Mouse (Mus musculus) granulocyte monocyte progenitor cell, adult 5-6 weeks (primary cell): ENCODE data around the gene Fam71d. TPM values are rescaled to one million over a fixed set of nuclear protein-coding genes. Genes with fewer than 3 reads are reported as not detected.
A peak's percentile ranks its signal among the peaks of the same experiment; 100 is the strongest.

Source experiments
- ATAC-seq: replicated peaks from 2 replicates; pipeline ENCODE4 v1.8.0; 2016; ENCODE audit warnings: mild to moderate bottlenecking, moderate TSS enrichment, inconsistent platforms; ENCODE audit not compliant: poor library complexity, severe bottlenecking
- total RNA-seq, 2 experiments: library from RNA; stranded (forward) in 1 of 2; stranded (reverse) in 1 of 2; fragments of 200-712, 200-1000 nt in 1 of 2; fragments of >200 nt in 1 of 2; fragmentation: Nextera tagmentation in 1 of 2; gene quantifications; 2 replicates each; pipeline ENCODE4 v1.2.3; 2014 to 2017

The Fam71d gene
- not detected in 2 replicates for total RNA-seq (2014; fragmentation: Nextera tagmentation)
- not detected in 2 replicates for total RNA-seq (2017)

DNA sequence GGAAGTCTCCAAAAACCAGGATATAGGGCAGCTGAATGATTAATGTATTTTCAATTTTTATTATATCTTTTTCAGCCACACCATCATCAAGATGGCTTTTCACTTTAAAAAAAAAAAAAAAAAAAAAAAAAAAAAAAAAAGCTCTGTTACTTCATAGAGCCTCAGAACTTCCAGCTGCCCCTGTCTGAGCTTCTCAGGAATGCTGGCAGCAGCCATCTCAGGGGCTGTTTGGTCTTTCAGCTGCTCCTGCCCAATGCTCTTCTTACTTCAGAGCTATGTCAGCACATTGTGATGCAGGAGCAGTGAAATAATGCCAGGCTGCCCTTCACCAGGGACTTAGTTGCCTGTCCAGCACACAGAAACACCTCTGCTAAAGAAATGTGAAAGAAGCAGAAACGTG, at the start of gene Fam71d:
TSS of gene Fam71d (plus strand) at position 211 of the 400 bp plus-strand sequence.
- no peak for ATAC-seq

DNA sequence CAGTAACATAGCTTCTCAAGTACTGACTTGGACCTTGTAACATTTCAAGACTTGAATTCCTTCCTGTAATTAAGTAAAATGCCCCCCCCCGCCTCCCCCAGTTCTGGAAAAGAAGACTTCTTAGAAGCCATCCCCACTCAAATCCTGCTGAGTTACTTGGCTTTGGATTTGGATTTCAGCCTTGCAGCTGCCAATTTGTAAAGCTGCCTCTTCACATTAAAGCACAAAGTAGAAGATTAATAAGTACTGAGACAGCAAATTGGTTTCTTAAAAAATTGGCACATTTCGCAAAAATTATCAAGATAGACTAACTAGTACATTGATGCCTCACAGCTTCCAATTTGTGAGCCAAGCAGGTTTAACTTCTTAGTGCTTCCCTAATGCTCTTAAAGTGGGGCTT, 47.6 kb upstream of the Fam71d start:
- ATAC-seq: no peak

DNA sequence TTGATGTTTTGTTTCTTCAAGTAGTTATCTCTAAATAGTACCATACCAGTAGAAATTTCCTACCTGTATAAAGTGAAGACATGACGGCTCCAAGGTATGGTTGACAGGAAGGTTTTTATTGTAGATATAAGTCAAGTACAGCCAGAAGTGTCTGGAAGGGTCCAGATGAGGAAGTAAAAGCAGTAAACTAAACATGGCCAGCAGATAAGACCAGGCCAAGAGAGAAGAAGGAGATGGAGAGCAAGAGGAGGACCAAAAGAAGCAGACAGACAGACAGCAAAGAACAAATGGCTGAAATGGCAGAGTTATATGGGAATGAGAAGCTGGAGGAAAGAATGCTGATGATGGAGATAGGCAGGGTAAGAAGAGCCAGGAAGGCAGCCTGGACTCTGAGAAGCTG, 46.1 kb upstream of the Fam71d start:
- ATAC-seq: no peak

DNA sequence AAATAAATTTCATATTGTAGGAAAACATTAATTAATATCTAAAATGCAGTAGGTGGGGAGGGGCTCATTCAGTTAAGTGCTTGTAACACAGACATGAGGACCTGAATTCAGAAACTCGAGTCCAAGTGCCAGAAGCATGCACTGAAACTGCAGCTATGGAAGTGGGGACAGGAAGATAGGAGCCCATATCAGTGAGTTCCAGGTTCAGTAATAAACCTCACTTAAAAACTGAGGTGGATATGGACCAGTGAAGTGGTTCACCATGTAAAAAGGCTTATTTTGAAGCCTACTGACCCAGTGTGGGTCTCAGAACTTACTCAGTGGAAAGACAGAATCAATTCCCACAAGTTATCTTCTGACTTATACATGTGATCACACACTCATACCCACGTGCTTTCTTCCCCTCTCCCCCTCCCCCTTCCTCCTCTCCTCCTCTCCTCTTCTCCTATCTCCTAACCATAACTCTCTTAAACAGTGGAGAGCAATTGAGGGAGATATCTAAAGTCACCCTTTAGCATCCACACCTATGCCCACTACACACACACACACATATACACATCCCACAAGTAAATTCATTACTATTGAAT, 31.5 kb upstream of the Fam71d start:
- ATAC-seq: no peak

DNA sequence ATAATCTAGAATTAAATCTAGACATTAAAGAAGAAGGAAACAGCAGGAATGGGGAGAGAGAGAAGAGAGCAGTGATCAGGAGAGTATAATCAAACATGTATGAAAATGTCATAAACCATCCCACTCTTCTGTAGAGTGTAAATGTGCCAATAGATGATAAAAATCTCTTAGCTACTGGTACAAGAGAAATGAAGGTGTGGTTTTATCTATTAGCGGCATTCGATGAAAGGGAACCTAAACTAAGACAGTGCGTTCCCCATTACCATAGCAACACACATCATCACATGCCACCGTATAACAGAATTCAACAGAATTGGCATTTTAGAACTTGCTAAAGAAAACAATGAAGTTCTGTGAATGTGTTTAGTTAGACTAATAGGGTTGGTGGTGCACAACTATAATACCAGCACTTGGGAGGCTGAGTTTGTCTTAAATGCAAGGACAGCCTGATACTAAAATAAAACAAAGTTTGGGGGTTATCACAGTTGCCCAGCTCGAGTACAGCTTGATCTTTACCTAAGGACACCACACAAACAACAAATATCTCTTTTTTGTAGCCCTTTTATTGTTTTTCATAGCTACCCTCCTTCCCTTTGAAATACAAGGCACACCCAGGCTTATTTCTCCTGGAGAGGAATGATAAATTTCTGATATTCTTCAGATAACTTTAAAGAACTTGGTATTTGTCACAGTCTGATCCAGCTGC, 13.1 kb upstream of the Fam71d start:
- no peak for ATAC-seq

DNA sequence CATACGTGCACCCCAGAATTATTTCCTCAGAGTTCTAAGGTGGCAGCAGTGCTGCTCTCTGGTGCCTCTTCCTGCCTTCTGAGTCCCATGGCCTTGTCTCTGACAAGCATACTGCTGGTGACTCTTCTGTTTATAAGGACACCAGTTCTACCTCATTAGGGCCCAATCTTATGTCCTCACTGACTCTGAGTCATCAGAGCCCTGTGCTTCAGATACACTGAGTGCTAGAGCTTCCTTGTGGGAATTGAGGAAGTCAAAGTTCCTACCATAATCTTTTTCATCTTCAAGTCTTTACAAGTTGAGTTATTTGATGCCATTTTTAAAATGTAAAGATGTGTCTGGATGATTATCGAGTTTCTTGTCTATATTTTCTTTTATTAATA, 12.5 kb upstream of the Fam71d start:
- no peak for ATAC-seq

DNA sequence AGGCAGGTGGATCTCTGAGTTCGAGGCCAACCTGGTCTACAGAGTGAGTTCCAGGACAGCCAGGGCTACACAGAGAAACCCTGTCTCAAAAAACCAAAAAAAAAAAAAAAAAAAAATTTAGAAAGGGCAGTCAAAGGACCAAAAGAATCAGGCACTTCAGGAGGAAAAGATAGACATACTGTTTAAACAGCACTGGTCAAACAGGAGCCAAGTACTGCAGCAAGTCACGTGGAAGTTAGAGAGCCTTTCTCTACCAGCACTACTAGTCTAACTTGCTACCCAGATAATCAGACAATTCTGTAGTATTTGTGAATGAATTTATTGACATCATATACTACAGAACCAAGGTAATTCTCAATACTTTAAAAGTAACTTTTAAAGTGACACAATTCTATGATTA, 10.3 kb upstream of the Fam71d start:
- ATAC-seq: no peak

DNA sequence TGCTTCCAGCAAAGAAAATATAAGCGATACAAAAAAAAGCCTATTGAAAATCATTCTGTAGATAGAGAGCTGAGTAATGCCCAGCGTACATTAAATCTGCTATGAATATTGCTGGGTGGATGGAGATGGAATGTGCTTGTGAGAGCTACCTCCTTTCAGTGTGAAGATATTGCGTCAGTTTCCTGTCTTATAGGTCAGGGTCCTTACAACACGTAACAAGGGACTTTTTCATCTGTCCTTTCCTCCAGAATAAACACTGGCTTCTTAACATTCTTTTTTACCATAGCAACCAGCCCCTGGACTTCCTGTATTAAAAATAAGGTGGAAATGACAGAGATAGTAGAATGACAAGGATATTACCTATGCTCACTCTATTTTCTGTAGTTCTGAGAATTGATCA, 9.1 kb upstream of the Fam71d start:
- ATAC-seq: no peak

DNA sequence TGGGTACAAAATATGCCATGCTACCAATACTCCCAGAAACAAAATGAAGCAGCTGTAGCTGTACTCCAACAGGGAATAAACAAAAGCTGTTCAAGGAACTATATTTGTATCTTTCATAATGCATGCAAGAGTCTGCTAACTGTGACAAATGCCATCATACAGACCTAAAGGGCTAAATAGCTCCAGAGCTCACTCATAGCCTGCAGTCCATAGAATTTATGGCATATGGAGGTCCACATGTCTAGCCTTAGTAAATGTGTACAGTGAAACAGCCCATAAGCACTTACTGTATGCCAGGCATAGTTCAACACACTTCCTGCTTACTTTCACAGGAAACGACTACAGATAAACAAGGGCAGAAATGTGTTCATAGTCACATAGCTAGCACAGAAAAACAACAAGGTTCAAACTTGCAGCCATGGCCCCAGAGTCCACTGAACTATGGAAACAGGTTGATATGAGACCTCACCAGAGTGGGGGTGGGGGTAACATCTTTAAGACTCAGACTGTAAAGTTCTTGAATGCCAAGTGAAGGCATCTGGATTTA, 5.6 kb upstream of the Fam71d start:
- ATAC-seq: no peak

DNA sequence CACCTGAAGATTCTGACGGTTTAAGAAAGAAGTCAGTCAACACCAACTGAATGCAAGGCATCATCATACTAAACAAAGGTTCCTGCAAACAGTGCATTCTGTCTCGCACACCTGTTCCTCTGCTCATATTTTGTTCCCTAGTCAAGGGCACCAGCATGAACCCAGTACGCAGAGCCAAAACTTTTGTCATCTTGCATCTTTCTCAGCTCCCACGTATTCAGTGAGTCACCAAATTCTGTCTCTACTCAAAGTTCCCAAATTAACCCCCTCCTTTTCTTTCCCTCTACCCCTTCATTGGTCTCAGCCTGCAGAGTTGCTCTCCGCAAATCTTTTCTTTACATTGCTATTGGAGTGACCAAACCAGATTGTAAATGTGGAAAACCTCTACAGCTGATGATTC, 2.5 kb upstream of the Fam71d start:
- ATAC-seq: no peak

DNA sequence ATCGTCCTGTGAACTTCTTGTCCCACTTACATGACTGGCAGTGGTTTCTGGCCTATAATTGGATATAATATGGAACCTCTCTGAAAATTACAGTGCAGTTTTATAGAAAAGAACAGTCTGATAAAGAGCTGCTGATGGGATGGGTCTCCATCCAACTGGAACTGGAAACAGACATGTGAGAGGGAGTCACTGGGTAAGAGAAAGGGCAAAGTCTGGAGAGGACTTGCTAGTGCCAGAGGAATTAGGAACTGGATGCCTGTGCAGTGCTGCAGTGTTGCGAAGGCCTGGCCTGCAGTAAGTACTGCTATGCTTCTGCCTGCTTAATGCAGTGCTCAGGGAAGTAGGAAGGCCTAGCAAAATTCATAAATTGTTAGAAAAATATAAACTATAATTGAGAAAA, 1.9 kb downstream of the Fam71d start:
- no peak for ATAC-seq

DNA sequence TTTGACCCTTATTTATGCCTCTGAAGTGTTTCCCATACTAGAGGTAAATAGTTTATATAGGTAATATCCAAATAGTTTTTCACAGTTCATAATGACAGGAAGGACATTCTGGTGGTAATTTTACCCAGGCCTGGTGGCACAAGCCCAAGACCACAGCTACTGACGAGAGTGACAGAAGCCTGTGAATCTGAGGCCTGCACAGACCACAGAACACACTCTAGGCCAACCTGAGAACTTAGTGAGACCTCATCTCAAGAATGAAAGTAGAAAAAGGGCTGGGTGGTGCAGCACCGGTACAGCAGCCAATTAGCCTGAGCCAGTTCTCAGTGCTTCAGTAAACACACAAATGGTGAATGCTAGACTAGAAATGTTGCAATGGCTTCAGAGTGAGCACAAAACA, 26.4 kb downstream of the Fam71d start:
- ATAC-seq: no peak

DNA sequence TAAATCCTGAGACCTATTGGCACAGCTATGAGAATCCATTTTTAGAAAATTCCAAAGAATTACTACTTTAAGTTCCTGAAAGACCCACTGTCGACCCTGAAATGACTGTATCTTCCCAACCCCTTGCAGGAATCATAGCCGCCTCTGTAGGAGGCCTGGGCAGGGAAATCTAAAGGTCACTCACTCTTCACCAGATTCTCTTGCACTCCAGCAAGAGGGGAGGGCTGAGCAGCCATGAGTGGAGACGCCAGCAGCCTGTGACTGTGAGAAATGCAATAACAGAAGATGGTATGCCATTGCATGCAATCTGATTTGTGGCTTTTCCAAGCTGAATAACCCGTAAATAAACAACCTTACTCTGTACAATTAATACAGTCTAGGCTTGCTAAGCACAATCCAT, 36.4 kb downstream of the Fam71d start:
- no peak for ATAC-seq

DNA sequence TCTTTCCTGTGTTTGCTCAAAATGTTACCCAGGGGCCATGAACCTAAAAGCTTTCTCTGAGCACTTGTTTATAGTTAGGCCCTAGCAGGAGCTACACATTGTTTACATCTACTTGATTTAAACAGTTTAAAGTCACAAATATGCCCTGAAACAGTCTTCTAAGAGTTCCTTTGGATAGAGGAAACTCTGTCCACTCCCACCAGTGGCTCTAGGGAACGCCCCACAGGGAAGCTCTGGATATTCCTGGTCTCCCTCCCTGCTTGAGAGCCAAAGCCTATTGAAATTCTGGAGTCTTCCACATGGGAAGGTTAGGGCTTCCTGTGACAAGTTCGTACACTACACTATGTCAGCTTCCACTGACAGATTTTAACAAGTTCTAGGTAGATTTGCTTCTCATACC, 48.3 kb downstream of the Fam71d start:
- ATAC-seq: no peak

DNA sequence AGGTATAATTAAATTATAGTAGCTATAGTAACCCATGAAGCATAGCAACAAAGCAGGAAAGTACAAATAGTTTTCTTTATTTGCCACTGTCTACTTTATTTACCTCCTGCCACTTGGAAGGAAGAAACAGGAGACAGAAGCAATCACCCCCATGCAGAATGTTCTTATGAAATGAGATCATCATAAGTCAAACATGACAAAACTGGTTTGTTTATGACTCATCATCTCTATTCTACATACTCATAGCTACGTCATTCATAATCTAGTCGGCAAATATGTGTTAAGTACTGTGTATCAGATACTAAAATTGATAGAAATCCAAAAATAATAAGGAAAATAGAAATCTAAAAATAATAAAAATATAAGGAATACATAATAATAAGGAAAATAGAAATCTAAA, 49.0 kb downstream of the Fam71d start:
- ATAC-seq: no peak

DNA sequence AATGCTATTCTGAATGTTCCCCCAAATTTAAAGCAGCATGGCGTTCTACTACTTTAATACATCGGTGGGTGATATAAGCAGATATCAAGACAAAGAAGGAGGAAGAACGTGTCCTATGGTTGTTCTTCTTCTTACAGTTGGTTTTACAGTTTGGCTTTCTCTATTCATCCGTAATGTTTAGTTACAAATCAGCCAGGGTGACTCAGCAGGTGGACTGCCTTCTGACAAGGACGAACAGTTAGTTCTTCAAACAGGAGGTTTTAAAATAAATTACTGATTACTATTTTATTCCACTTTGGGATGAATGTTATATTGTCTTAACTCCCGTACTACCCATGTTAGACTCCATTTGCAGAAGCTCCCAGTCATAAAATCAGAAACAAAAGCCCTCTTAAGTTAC, 54.9 kb downstream of the Fam71d start:
- no peak for ATAC-seq

DNA sequence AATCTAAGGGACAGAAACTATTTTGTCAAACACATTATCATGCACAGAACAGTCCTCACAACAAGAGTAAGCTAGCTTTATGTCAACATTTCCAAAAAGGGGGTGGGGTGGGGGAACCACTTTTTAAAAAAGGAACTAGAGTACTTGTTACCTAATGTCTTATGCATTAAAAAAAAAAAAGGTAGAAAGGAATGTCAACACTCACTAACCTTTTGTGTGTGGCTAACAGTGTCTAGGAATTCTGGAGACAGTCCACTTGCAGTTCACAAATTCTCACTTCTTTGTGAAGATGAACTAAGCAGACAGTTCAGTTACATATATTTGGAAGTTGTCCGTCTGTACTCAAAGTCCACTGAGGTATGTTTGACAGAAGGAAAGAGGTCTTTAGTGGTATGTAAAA, 56.1 kb downstream of the Fam71d start:
- peak; percentile 25 for ATAC-seq

DNA sequence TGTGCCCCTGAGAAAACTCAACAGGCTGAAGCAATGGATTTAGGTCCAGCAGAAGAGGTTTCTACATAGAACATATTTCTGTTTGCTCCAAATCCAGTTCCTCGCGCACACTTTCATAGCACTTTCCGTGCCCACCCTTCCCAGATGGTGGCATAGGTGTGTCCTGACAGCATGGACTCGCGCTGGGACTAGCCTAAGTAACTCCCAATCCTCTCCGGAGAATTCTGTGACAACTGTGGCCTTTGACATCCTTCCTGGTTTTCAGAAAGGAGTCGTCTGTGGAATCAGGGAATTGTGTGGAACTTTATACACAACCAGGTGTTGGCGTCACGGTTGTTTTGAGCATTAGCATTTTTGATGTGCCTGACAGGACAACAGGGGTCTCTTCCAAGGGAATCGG, 56.8 kb downstream of the Fam71d start:
- ATAC-seq: no peak

DNA sequence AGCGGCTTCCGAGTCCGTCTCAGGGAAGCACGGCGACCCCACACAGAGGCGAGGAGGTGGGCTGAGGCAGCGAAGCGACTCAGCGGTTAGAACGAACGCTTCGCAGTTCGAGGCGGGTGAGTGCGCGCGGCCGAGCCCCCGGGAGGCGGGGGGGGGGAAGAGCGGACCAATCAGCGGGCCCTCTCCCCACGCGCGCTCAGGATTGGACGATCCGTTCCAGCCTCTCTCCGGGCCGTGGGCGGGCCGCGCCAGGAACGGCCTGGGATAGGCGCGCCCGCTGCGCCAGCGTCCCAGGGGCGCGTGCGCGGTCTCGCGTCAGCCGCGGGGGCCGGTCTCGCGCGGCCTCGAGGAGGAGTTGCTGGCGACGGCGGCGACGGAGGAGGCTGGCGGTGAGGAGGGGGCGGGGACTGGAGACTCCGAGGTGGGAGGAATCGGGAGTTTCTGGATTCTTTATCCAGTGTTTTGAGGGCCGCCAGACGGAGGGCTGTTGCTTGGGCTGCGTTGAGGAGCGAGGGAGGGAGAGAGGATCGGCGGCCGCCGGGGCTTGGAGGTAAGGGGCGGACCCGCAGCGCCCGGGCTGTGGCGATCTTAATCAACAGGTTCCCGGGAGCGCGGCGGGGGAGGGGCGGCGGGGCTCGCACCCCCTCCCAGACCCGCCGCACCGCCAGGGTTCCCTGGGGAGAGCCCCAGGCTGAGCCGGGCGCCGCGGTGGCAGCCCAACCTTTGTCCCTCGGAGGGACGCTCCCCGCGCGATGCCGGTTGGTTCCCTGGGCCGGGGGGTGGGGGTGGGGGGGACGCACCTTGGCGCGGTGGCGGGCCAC, 57.4 kb downstream of the Fam71d start, which contains the start of gene Mpp5:
TSS of gene Mpp5 (plus strand) at position 351 of the 821 bp plus-strand sequence.
- peak; percentile 95 for ATAC-seq

DNA sequence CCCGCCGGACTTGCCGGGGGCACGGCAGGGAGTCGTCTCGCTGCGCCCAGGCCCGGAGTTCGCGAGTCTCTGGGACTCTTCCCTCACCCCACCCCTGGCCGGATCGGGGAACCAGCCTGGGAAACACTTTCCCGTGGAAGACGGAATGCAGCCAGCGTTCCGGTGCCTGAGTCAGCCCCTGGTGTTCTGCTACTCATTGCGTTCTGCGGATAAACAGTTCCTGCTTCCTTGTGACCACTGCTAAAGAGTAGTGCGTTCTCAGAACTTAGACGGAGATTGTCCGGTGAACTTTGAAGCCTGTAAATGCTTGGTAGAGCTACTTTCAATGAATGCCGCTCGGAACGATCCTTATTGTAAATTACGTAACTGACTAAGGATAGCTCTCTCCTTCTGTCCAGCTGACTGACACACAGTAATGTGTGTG, 58.1 kb downstream of the Fam71d start:
- ATAC-seq: peak; percentile 18

DNA sequence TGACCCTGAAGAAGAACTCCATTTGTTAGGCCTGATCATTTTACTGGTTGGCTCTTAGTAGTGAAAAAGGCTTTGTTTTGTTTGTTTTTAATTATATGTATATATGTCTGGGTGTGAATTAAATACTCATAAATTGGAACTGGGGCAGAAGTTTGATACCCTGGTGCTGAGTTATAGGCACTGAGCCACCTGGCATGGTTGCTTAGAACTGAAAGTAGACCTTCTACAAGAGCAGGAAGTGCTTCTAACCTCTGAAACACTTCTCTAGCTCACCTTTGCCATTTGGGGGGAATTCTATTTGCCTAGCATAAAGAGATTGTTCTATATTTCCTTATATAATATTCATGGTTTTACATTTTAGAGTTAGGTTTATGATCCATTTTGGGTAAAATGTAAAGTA, 70.6 kb downstream of the Fam71d start:
- no peak for ATAC-seq
